Mouse (Mus musculus) midbrain, postnatal 0 days (tissue): ENCODE data around the gene Ttc21b. TPM values are rescaled to one million over a fixed set of nuclear protein-coding genes. Genes with fewer than 3 reads are reported as not detected.

Source experiments
- ATAC-seq: fragments of 200-750 bp; cut with Nextera tagmentation; 2 replicates; pipeline ENCODE4 v1.8.0; 2017; ENCODE audit warnings: moderate number of reproducible peaks, mild to moderate bottlenecking, moderate TSS enrichment, moderate library complexity; ENCODE audit not compliant: low FRiP score
- DNase-seq: peaks from one replicate; pipeline ENCODE4 v3.0.0-alpha.2; 2015; ENCODE audit warnings: low spot score
- H3K27ac ChIP-seq: fragments of 300-500 bp; sonication (generic); 2 replicates; pipeline ENCODE4 v1.5.1; 2014; ENCODE audit warnings: low read depth, mild to moderate bottlenecking, low read length, mixed read lengths
- H3K27me3 ChIP-seq: fragments of 300-500 bp; sonication (generic); 2 replicates; pipeline ENCODE4 v1.6.1; 2014; ENCODE audit warnings: low read length, control low read depth, mixed read lengths; ENCODE audit not compliant: insufficient read depth
- H3K36me3 ChIP-seq: fragments of 300-500 bp; sonication (generic); 2 replicates; pipeline ENCODE4 v1.6.1; 2014; ENCODE audit warnings: low read length, control low read depth, mixed read lengths; ENCODE audit not compliant: insufficient read depth
- H3K4me1 ChIP-seq: fragments of 300-500 bp; sonication (generic); 2 replicates; pipeline ENCODE4 v1.6.1; 2014; ENCODE audit warnings: mild to moderate bottlenecking, control low read depth, antibody characterized with exemption, low read length, mixed read lengths; ENCODE audit not compliant: insufficient read depth
- H3K4me2 ChIP-seq: fragments of 300-500 bp; sonication (generic); 2 replicates; pipeline ENCODE4 v1.6.1; 2014; ENCODE audit warnings: low read depth, mild to moderate bottlenecking, low read length, mixed read lengths; ENCODE audit not compliant: poor library complexity, severe bottlenecking
- H3K4me3 ChIP-seq: fragments of 300-500 bp; sonication (generic); 2 replicates; pipeline ENCODE4 v1.5.1; 2014; ENCODE audit warnings: low read depth, mild to moderate bottlenecking, low read length, moderate library complexity
- H3K9ac ChIP-seq: fragments of 300-500 bp; sonication (generic); replicated peaks from 2 replicates; pipeline ENCODE4 v1.6.1; 2014; ENCODE audit warnings: mild to moderate bottlenecking, low read length, moderate library complexity, mixed read lengths; ENCODE audit not compliant: poor library complexity, severe bottlenecking
- H3K9me3 ChIP-seq: fragments of 300-500 bp; sonication (generic); 2 replicates; pipeline ENCODE4 v1.6.1; 2016; ENCODE audit warnings: low read length, control low read depth
- CTCF ChIP-seq: IDR thresholded peaks from 2 replicates; pipeline ENCODE4 v1.5.1; 2016; ENCODE audit warnings: antibody characterized with exemption, mild to moderate bottlenecking
- WGBS: fragments of 180-500 bp; shearing (Covaris S2); extraction: QIAGEN DNeasy Blood & Tissue Kit; methylation state at CpG from one replicate; pipeline ENCODE4 v1.1.7; 2014; 5-methylcytosine and 5-hydroxymethylcytosine counted together
- polyA plus RNA-seq: library from polyadenylated mRNA; unstranded; fragments of >200 nt; fragmentation: Nextera tagmentation; extraction: Ambion mirVana; gene quantifications from 2 replicates; pipeline ENCODE4 v1.2.1, GENCODE M21; 2015
- total RNA-seq: library from RNA; depleted of rRNA; stranded (reverse); fragments of >200 nt; gene quantifications from 2 replicates; pipeline ENCODE4 v1.2.3, GENCODE M21; 2014

Gene Ttc21b
- total and polyA plus RNA-seq, 2 experiments from 2014 or later = 5.7 to 9.8 TPM

- H3K27ac ChIP-seq = no peak overlapping the region
Measured at GRCm38 (mm10) chr2:66165025-66165424, 91.4 kb downstream of the Ttc21b start.

GRCm38 (mm10) chr2:66158140-66158915 is 98.1 kb downstream of the Ttc21b start:
- peak; percentile 73 for DNase-seq

More at GRCm38 (mm10) chr2:66165025-66165424, 91.4 kb downstream of the Ttc21b start:
- no peaks in the 10 kb centered on the region for H3K4me1 ChIP-seq
- no peak overlapping the region for H3K4me3 ChIP-seq
- no peaks in the 10 kb centered on the region for H3K27me3 ChIP-seq
- TF ChIP-seq CTCF = no peak
- DNase-seq (no peak), ATAC-seq (no peak)
- H3K9ac ChIP-seq = no peak overlapping the region
- no peaks in the 10 kb centered on the region for H3K36me3 ChIP-seq
- 94% methylated on average over 8 of the region's 8 CpGs for WGBS
- no peaks in the 10 kb centered on the region for H3K9me3 ChIP-seq
- H3K4me2 ChIP-seq = no peak overlapping the region

GRCm38 (mm10) chr2:66151436-66151835 is 105.0 kb downstream of the Ttc21b start:
- Histone ChIP-seq H3K9me3 (no peaks in the 10 kb centered on the region), H3K4me3 (no peak overlapping the region), H3K9ac (no peak overlapping the region), H3K36me3 (no peaks in the 10 kb centered on the region), H3K27me3 (no peaks in the 10 kb centered on the region), H3K4me2 (no peak overlapping the region), H3K27ac (no peak overlapping the region), H3K4me1 (no peaks in the 10 kb centered on the region)
- ATAC-seq (no peak), DNase-seq (no peak)
- no peak for TF ChIP-seq CTCF
- 74% methylated on average over 2 of the region's 2 CpGs for WGBS

More at GRCm38 (mm10) chr2:66158140-66158915, 98.1 kb downstream of the Ttc21b start:
- H3K4me1 ChIP-seq = no peaks in the 10 kb centered on the region
- no peak for TF ChIP-seq CTCF
- no peak overlapping the region for H3K9ac ChIP-seq
- no peak overlapping the region for H3K4me2 ChIP-seq
- no peaks in the 10 kb centered on the region for H3K27me3 ChIP-seq
- H3K4me3 ChIP-seq = no peak overlapping the region
- 69% methylated on average over 7 of the region's 7 CpGs for WGBS
- H3K9me3 ChIP-seq = no peaks in the 10 kb centered on the region
- no peak for ATAC-seq
- H3K27ac ChIP-seq = no peak overlapping the region
- H3K36me3 ChIP-seq = no peaks in the 10 kb centered on the region

GRCm38 (mm10) chr2:66150531-66150930 is 105.9 kb downstream of the Ttc21b start:
- no peaks in the 10 kb centered on the region for H3K27me3 ChIP-seq
- DNase-seq (no peak), ATAC-seq (no peak)
- H3K9ac ChIP-seq = no peak overlapping the region
- no peak overlapping the region for H3K4me2 ChIP-seq
- TF ChIP-seq CTCF = no peak
- 82% methylated on average over 3 of the region's 3 CpGs for WGBS
- H3K9me3 ChIP-seq = no peaks in the 10 kb centered on the region
- no peaks in the 10 kb centered on the region for H3K4me1 ChIP-seq
- H3K27ac ChIP-seq = no peak overlapping the region
- no peaks in the 10 kb centered on the region for H3K36me3 ChIP-seq
- no peak overlapping the region for H3K4me3 ChIP-seq

GRCm38 (mm10) chr2:66148654-66149230 is 107.7 kb downstream of the Ttc21b start:
- H3K36me3 ChIP-seq = no peaks in the 10 kb centered on the region
- H3K4me2 ChIP-seq = no peak overlapping the region
- no peak for DNase-seq
- H3K4me3 ChIP-seq = no peak overlapping the region
- no peak for TF ChIP-seq CTCF
- no peaks in the 10 kb centered on the region for H3K4me1 ChIP-seq
- no peaks in the 10 kb centered on the region for H3K9me3 ChIP-seq
- no peak overlapping the region for H3K9ac ChIP-seq
- no peak for ATAC-seq
- H3K27ac ChIP-seq = no peak overlapping the region
- H3K27me3 ChIP-seq = no peaks in the 10 kb centered on the region
- WGBS = 85% methylated on average over 10 of the region's 10 CpGs

- Histone ChIP-seq H3K9me3 (no peaks in the 10 kb centered on the region), H3K4me3 (no peak overlapping the region), H3K27ac (no peak overlapping the region), H3K27me3 (no peaks in the 10 kb centered on the region), H3K9ac (no peak overlapping the region), H3K36me3 (no peaks in the 10 kb centered on the region), H3K4me1 (no peaks in the 10 kb centered on the region), H3K4me2 (no peak overlapping the region)
- 43% methylated on average over 4 of the region's 4 CpGs for WGBS
- ATAC-seq = no peak
- no peak for TF ChIP-seq CTCF
- peak; percentile 43 for DNase-seq
Measured at GRCm38 (mm10) chr2:66146473-66146872, 109.9 kb downstream of the Ttc21b start.
